Mouse (Mus musculus) B cell, adult 2 months (primary cell): Measurements from ENCODE around the gene Olfr117.
"Not testable (repeated sequence)": the region's sequence is repeated elsewhere in the genome, so short reads cannot be mapped to it uniquely, and the experiment has no call there.

Experiments used
- DNase-seq, 2 experiments: peaks; one replicate each; pipeline ENCODE4 v3.0.0; 2022

The Olfr117 gene

GRCm38 (mm10) chr17:37663682-37664081 lies at the start of gene Olfr117:
Gene Olfr117, minus strand, starts transcription at chr17:37663782.
- no peak for DNase-seq

- DNase-seq, result not testable (repeated sequence)
Measured at GRCm38 (mm10) chr17:37696264-37696663, 32.7 kb upstream of the Olfr117 start, which contains the start of gene Olfr119. Gene Olfr119, plus strand, starts transcription at chr17:37696564.

- DNase-seq, result no peak
Measured at GRCm38 (mm10) chr17:37666688-37667087, 3.1 kb upstream of the Olfr117 start, which contains the start of gene Olfr118. Gene Olfr118, plus strand, starts transcription at chr17:37666988.

- DNase-seq, result no peak
Measured at GRCm38 (mm10) chr17:37627009-37627408, 36.6 kb downstream of the Olfr117 start, which contains the start of the genes Olfr115 and Olfr116. Gene Olfr115, minus strand, starts transcription at chr17:37627109. Gene Olfr116, minus strand, starts transcription at chr17:37627199.
